Mouse (Mus musculus) G1E-ER4 (cell line): ENCODE measurements around the gene Prss57. TPM values are rescaled to one million over a fixed set of nuclear protein-coding genes. Genes with fewer than 3 reads are reported as not detected.

ENCODE experiments used
- GATA1 ChIP-seq: IDR thresholded peaks from one replicate; pipeline ENCODE4 v1.8.0; 2012; ENCODE audit warnings: low read length, inconsistent platforms
- polyA plus RNA-seq: library from polyadenylated mRNA; stranded (reverse); fragments of >175 nt; gene quantifications from 2 replicates; pipeline ENCODE4 v1.2.3, GENCODE M21; 2012

The Prss57 gene
- polyA plus RNA-seq, 1 experiment, result not detected

- no peak for TF ChIP-seq GATA1
Measured at GRCm38 (mm10) chr10:79815671-79816494, 25.1 kb upstream of the Prss57 start.

- TF ChIP-seq GATA1, result no peak
Measured at GRCm38 (mm10) chr10:79814271-79814842, 23.6 kb upstream of the Prss57 start.

DNA sequence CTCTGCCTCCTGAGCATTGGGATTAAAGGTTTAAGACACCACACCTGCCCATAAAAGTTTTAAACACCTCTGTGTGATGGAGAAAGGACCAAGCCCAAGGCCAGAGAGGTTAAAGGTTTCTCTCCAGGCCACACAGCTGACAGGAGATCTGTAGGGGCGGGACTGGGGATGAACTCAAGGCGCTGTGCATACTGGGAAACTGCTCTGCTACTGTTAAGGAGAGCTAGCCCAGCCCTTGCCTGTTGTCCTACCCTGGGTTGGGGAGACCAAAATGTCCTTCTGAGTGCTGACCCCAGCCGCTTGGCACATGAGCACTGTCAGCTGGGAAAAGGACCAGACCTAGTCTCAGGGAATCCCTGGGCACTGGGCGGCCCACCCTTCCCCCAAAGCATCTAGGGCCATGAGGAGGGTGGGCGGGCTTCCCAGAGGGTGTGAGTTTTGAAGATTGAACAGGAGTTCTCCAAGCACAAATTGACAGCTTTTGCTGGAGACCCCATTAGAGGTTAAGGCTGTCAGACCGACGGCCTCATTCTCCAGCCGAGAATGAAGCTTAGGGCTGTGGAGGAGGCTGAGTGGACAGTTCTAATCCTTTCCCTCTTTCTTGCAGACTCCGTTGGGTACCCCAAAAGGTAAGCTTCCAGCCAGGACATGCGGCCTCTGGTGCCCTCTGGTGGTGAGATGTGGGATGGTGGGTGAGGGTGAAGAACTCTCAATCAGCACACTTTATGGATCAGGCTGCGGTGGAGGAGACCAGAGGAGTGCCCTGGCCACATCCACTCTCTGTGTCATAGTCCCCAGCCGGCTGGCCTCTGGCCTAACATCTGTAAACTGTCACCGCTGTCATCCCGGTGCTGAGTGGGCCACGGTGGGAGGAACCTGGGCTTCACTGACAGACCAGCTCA is 21.2 kb upstream of the Prss57 start:
- TF ChIP-seq GATA1, result no peak

GRCm38 (mm10) chr10:79808728-79809127 is 18.0 kb upstream of the Prss57 start:
- TF ChIP-seq GATA1, result no peak

DNA sequence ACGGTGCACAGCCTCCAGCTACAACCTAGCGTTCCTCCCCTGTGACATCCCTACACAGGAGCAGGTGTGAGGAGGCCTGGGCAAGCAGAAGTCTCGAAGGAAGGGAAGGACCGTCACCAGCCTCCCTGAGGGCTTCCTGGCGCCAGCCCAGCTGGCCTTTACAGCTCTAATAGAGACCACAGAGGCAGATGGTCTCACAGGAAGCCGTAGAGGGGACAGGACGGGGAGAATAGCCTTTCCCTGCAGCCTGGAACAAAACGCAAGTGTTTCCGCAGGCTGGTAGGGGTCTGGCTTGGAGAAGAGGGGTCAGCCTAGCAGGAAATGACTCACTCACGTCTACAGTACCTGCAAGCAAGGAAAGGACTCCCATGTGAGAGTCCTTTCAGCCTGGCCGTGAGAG is 17.1 kb upstream of the Prss57 start:
- no peak for TF ChIP-seq GATA1

DNA sequence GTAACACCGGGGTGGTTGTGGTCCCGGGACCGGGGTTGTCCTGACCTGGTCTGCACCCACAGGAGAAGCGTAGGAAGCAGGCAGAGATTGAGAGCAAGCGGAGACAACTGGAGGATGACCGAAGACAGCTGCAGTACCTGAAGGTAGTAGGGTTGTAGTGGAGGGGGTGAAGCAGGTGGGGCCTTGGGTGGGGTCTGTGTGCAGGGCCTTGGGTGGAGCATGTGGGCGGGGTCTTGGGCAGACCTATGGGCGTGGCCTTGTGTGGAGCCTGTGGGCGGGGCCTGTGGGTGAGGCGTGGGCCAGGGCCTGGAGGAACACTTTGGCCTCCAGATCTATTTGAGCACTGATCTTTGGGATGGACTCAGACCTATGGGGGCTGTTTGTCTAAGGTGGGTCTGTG is 16.2 kb upstream of the Prss57 start:
- no peak for TF ChIP-seq GATA1

DNA sequence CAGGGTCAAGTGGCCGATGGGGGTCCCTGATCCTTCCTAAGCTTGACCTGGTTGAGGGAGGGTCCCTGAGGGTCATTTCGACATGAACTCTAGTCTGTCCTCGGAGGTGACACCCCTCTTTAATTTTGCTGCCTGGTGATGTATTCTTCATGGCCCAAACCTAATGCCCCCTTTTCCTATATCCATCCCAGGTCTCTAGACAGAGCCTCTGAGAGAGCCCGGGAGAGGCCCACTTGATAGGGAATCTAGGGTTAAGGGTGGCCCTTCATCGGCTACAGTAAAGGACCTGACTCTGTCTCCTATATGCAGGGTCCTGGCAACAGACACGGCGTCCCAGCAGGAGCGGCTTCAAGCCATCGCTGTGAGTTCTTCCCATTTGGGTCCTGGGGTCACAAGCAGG is 15.6 kb upstream of the Prss57 start:
- TF ChIP-seq GATA1, result no peak

GRCm38 (mm10) chr10:79805636-79806035 is 14.9 kb upstream of the Prss57 start:
- no peak for TF ChIP-seq GATA1

DNA sequence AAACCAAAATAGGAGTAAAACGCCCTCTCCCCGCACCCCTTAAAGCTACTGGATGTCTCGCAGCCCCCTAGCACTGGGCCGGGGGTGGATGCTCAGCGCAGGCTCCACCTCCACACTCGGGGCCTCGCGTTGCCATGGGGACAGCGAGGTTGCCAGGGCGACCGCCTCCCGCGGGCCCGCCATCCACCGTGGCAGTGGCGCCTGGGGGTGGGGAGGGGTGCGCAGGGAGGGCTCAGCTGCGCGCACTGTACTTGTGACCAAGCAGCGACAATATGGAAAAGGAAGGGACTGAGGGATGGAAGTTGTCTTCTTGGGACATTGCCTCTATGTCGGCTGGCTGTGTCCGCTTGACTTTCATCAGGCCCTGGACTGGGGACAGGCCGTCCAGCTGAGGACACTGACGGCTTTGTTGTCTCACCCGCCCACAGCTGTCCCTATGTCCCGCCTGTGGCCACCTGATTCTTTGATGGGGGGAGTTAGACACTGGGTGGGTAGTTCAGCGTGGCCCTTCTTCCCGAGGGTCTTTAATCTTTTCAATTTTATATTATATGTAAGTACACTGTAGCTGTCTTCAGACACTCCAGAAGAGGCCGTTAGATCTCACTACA is 13.1 kb upstream of the Prss57 start:
- TF ChIP-seq GATA1, result no peak

- no peak for TF ChIP-seq GATA1
Measured at GRCm38 (mm10) chr10:79802331-79802971, 11.7 kb upstream of the Prss57 start.

DNA sequence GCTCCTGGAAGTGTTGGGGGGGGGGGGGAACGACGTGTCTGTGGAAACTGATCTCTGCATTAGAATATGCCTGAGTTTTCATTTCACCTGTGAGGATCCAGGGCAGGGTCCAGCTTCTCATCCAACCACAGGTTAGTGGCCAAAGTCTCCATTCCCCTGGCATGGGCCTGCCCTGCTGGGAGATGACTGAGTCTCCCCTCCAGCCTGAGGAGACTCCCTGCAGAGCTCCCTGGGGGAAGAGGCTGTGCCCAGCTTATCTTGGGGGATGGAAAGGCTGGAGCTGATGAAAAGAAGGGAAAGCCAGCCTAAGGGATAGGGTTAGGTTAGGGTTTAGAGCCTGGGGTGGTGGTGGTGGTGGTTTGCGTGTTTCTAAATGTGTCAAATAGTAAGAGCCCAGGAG is 11.1 kb upstream of the Prss57 start:
- no peak for TF ChIP-seq GATA1

DNA sequence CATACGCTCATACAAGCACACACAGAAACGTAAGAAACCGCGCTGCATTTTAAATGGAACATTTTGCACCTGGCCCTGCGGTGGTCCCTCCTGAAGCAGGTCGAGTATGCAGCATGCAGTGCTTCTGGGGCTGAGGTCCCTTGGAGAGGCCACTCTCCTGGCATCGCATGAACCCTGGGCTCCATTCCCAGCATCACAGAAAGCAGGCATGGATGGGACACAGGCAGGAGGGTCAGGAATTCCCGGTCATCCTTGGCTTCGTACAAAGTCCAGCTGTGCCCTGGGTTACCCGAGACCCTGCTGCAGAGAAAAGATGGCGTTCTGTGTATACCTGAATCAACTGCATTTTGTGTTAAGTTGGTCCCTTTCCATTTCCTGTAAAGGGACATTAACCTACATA is 9.7 kb upstream of the Prss57 start:
- TF ChIP-seq GATA1, result no peak

- no peak for TF ChIP-seq GATA1
Measured at GRCm38 (mm10) chr10:79798289-79798928, 7.6 kb upstream of the Prss57 start.

DNA sequence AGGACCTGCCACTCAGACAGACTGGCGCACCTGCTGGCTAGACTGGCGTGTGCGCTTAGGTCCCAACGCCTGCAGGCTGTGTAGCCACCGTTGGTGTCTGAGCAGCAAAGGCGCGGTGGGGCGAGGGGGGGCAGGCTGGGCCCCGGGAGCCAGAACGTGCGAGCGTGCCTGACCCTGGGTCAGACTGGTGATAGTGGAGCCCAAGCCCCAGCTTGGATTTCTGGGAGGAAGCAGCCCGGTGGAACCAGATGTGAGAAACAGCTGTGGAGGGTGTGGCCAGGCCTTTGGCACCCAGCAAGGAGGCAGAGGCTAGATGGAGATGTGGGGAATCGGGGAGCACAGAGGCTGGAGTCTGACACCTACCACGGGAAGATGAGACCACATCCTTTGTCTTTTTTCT is 6.6 kb upstream of the Prss57 start:
- no peak for TF ChIP-seq GATA1

DNA sequence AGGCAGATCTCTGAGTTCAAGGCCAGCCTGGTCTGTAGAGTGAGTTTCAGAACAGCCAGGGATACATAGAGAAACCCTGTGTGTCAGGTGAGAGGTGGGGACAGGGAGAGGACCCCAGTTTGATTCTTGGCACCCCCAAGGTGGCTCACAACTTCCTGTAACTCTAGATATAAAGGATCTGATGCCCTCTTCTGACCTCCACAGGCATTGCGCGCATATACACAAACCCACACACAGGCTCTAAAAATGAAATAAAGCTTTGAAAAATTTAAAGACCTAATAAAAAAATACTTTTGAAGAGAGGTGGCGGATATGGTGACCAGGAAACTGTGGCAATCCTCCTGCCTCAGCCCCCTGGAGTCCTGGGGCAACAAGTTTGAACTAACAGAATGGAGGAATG is 5.1 kb upstream of the Prss57 start:
- no peak for TF ChIP-seq GATA1

- TF ChIP-seq GATA1, result no peak
Measured at GRCm38 (mm10) chr10:79794491-79794931, 3.8 kb upstream of the Prss57 start.
